Mouse (Mus musculus) hindbrain, postnatal 0 days (tissue): ENCODE data around the gene Tmem95. TPM values are rescaled to one million over a fixed set of nuclear protein-coding genes. Genes with fewer than 3 reads are reported as not detected.
"Not testable (repeated sequence)": the region's sequence is repeated elsewhere in the genome, so short reads cannot be mapped to it uniquely, and the experiment has no call there.

Experiments used
- ATAC-seq: fragments of 200-750 bp; cut with Nextera tagmentation; 2 replicates; pipeline ENCODE4 v1.8.0; 2017; ENCODE audit warnings: mild to moderate bottlenecking, moderate TSS enrichment, moderate library complexity
- DNase-seq: peaks from one replicate; pipeline ENCODE4 v3.0.0-alpha.2; 2015; ENCODE audit warnings: low spot score
- H3K27ac ChIP-seq: fragments of 300-500 bp; sonication (generic); 2 replicates; pipeline ENCODE4 v1.5.1; 2014; ENCODE audit warnings: mild to moderate bottlenecking
- H3K27me3 ChIP-seq: fragments of 300-500 bp; sonication (generic); 2 replicates; pipeline ENCODE4 v1.6.1; 2014; ENCODE audit warnings: low read length, mixed read lengths; ENCODE audit not compliant: insufficient read depth
- H3K36me3 ChIP-seq: fragments of 300-500 bp; sonication (generic); 2 replicates; pipeline ENCODE4 v1.6.1; 2014; ENCODE audit warnings: low read length, mixed read lengths; ENCODE audit not compliant: insufficient read depth
- H3K4me1 ChIP-seq: fragments of 300-500 bp; sonication (generic); 2 replicates; pipeline ENCODE4 v1.6.1; 2014; ENCODE audit warnings: antibody characterized with exemption, low read length, mixed read lengths; ENCODE audit not compliant: insufficient read depth
- H3K4me2 ChIP-seq: fragments of 300-500 bp; sonication (generic); 2 replicates; pipeline ENCODE4 v1.6.1; 2014; ENCODE audit warnings: low read depth, mild to moderate bottlenecking, low read length, moderate library complexity, mixed read lengths
- H3K4me3 ChIP-seq: fragments of 300-500 bp; sonication (generic); 2 replicates; pipeline ENCODE4 v1.5.1; 2014; ENCODE audit warnings: low read length
- H3K9ac ChIP-seq: fragments of 300-500 bp; sonication (generic); replicated peaks from 2 replicates; pipeline ENCODE4 v1.6.1; 2014; ENCODE audit warnings: mild to moderate bottlenecking, low read length, moderate library complexity, mixed read lengths
- H3K9me3 ChIP-seq: fragments of 300-500 bp; sonication (generic); 2 replicates; pipeline ENCODE4 v1.6.1; 2016; ENCODE audit warnings: low read length, mixed read lengths
- CTCF ChIP-seq: IDR thresholded peaks from 2 replicates; pipeline ENCODE4 v1.5.1; 2016; ENCODE audit warnings: antibody characterized with exemption, control low read depth, low read depth
- WGBS: fragments of 180-500 bp; shearing (Covaris S2); extraction: QIAGEN DNeasy Blood & Tissue Kit; methylation state at CpG from one replicate; pipeline ENCODE4 v1.1.7; 2014; 5-methylcytosine and 5-hydroxymethylcytosine counted together
- polyA plus RNA-seq: library from polyadenylated mRNA; unstranded; fragments of >200 nt; fragmentation: Nextera tagmentation; extraction: Ambion mirVana; gene quantifications from 2 replicates; pipeline ENCODE4 v1.2.1, GENCODE M21; 2015
- total RNA-seq: library from RNA; depleted of rRNA; stranded (reverse); fragments of >200 nt; gene quantifications from 2 replicates; pipeline ENCODE4 v1.2.3, GENCODE M21; 2014

The Tmem95 gene
- total and polyA plus RNA-seq, 2 experiments from 2014 or later = not detected

- Histone ChIP-seq H3K4me3 (peak overlapping the region; percentile 85), H3K27me3 (no peaks in the 10 kb centered on the region), H3K9me3 (no peaks in the 10 kb centered on the region), H3K4me1 (peaks cover 12% of the 10 kb centered on the region), H3K27ac (peak overlapping the region; percentile 96), H3K9ac (peak overlapping the region; percentile 95), H3K4me2 (peak overlapping the region; percentile 79), H3K36me3 (peaks cover 37% of the 10 kb centered on the region)
- peak; percentile 78 for DNase-seq
- ATAC-seq = no peak
- TF ChIP-seq CTCF = no peak
- WGBS = 1% methylated on average over 17 of the region's 17 CpGs
These were observed 41.9 kb upstream of the Tmem95 start for GRCm38 (mm10) chr11:69919661-69920265.

- peak overlapping the region; percentile 95; the same call in 1 of the 2 replicates for H3K9ac ChIP-seq
- H3K27ac ChIP-seq = no peak overlapping the region
- 80% methylated on average over 9 of the region's 9 CpGs for WGBS
- no peaks in the 10 kb centered on the region for H3K27me3 ChIP-seq
- H3K36me3 ChIP-seq = peaks cover 37% of the 10 kb centered on the region
- TF ChIP-seq CTCF = no peak
- DNase-seq = no peak
- H3K4me2 ChIP-seq = peak overlapping the region; percentile 79
- peaks cover 15% of the 10 kb centered on the region for H3K4me1 ChIP-seq
- ATAC-seq = no peak
- no peaks in the 10 kb centered on the region for H3K9me3 ChIP-seq
- H3K4me3 ChIP-seq = peak overlapping the region; percentile 85; the same call in 1 of the 2 replicates
These were observed 41.2 kb upstream of the Tmem95 start for GRCm38 (mm10) chr11:69919053-69919452.

- no peak overlapping the region for H3K9ac ChIP-seq
- DNase-seq = no peak
- H3K4me3 ChIP-seq = no peak overlapping the region
- H3K4me2 ChIP-seq = no peak overlapping the region
- H3K9me3 ChIP-seq = no peaks in the 10 kb centered on the region
- WGBS = 85% methylated on average over 5 of the region's 5 CpGs
- no peaks in the 10 kb centered on the region for H3K27me3 ChIP-seq
- ATAC-seq = no peak
- no peak overlapping the region for H3K27ac ChIP-seq
- H3K36me3 ChIP-seq = peaks cover 37% of the 10 kb centered on the region
- peaks cover 18% of the 10 kb centered on the region for H3K4me1 ChIP-seq
- no peak for TF ChIP-seq CTCF
These were observed 40.3 kb upstream of the Tmem95 start for GRCm38 (mm10) chr11:69918118-69918517.

GRCm38 (mm10) chr11:69917379-69917948 lies 39.6 kb upstream of the Tmem95 start:
- Histone ChIP-seq H3K36me3 (peaks cover 37% of the 10 kb centered on the region), H3K4me1 (peaks cover 18% of the 10 kb centered on the region), H3K9me3 (no peaks in the 10 kb centered on the region), H3K27ac (no peak overlapping the region), H3K27me3 (no peaks in the 10 kb centered on the region), H3K4me3 (no peak overlapping the region), H3K9ac (no peak overlapping the region), H3K4me2 (no peak overlapping the region)
- no peak for TF ChIP-seq CTCF
- DNase-seq (no peak), ATAC-seq (no peak)
- 81% methylated on average over 8 of the region's 8 CpGs for WGBS

GRCm38 (mm10) chr11:69916652-69917378 lies 39.0 kb upstream of the Tmem95 start:
- H3K4me3 ChIP-seq, ATAC-seq, H3K27me3 ChIP-seq, H3K9me3 ChIP-seq, H3K4me2 ChIP-seq, H3K9ac ChIP-seq, H3K27ac ChIP-seq, DNase-seq: not testable (repeated sequence)
- Histone ChIP-seq H3K4me1 (peaks cover 15% of the 10 kb centered on the region), H3K36me3 (peaks cover 44% of the 10 kb centered on the region)
- 67% methylated on average over 7 of the region's 7 CpGs for WGBS

GRCm38 (mm10) chr11:69915667-69916627 lies 38.1 kb upstream of the Tmem95 start:
- peak; percentile 37 for TF ChIP-seq CTCF

More at GRCm38 (mm10) chr11:69915667-69916627, 38.1 kb upstream of the Tmem95 start:
- H3K36me3 ChIP-seq = peaks cover 52% of the 10 kb centered on the region
- H3K9me3 ChIP-seq = no peaks in the 10 kb centered on the region
- WGBS = 70% methylated on average over 5 of the region's 5 CpGs
- no peaks in the 10 kb centered on the region for H3K27me3 ChIP-seq
- no peak for ATAC-seq
- no peak overlapping the region for H3K4me2 ChIP-seq
- no peak overlapping the region for H3K27ac ChIP-seq
- H3K4me3 ChIP-seq = no peak overlapping the region
- no peak for DNase-seq
- H3K9ac ChIP-seq = no peak overlapping the region
- H3K4me1 ChIP-seq = peaks cover 15% of the 10 kb centered on the region
